Mouse (Mus musculus) CH12.LX (cell line): ENCODE results near the gene Pcca.

ENCODE experiments used
- CHD1 ChIP-seq: IDR thresholded peaks from 2 replicates; pipeline ENCODE4 v1.6.1; 2012; ENCODE audit warnings: low read depth, low read length, improper control_type of control experiment, inconsistent platforms
- CHD2 ChIP-seq: IDR thresholded peaks from 2 replicates; pipeline ENCODE4 v1.6.1; 2011; ENCODE audit warnings: low read length, improper control_type of control experiment
- CTCF ChIP-seq, 2 experiments: IDR thresholded peaks in 1 of 2; conservative IDR thresholded peaks in 1 of 2; 2 replicates each; pipeline ENCODE4 v1.5.1; 2011 to 2012; ENCODE audit warnings: low read depth in 2 of 2, low read length in 2 of 2, improper control_type of control experiment in 1 of 2, inconsistent platforms in 1 of 2, mild to moderate bottlenecking in 1 of 2, moderate library complexity in 1 of 2
- EP300 ChIP-seq: IDR thresholded peaks from 2 replicates; pipeline ENCODE4 v1.6.1; 2011; ENCODE audit warnings: low read length, improper control_type of control experiment
- POLR2A ChIP-seq: IDR thresholded peaks from 2 replicates; pipeline ENCODE4 v1.6.1; 2011; ENCODE audit warnings: low read depth, mild to moderate bottlenecking, improper control_type of control experiment, low read length
- TBP ChIP-seq: conservative IDR thresholded peaks from 2 replicates; pipeline ENCODE4 v1.6.1; 2011; ENCODE audit warnings: low read depth, low read length, improper control_type of control experiment
- ZC3H11A ChIP-seq: IDR thresholded peaks from 2 replicates; pipeline ENCODE4 v1.6.1; 2012; ENCODE audit warnings: low read depth, mild to moderate bottlenecking, inconsistent platforms, low read length, improper control_type of control experiment

GRCm38 (mm10) chr14:122730921-122731551, 196.9 kb downstream of the Pcca start:
- TF ChIP-seq CHD1: no peak
- TF ChIP-seq CTCF (conservative IDR thresholded peaks at IDR 0.05 in 1 of 2, IDR thresholded peaks at IDR 0.05 in 1 of 2; ENCODE audit: low read depth in 2 of 2, low read length in 2 of 2): no peak
- TF ChIP-seq POLR2A: no peak
- TF ChIP-seq EP300: no peak
- TF ChIP-seq CHD2: no peak
- TF ChIP-seq TBP: no peak
- TF ChIP-seq ZC3H11A: no peak
